Mouse (Mus musculus) heart, adult 2 months (tissue): ENCODE results near the gene Cnpy4.

Experiments
- CTCF ChIP-seq: fragments of 200-600 bp; IDR thresholded peaks from 2 replicates; pipeline ENCODE4 v1.8.1; 2022; ENCODE audit warnings: antibody characterized with exemption, mild to moderate bottlenecking, moderate library complexity
- EP300 ChIP-seq: fragments of 200-500 bp; IDR thresholded peaks from 2 replicates; pipeline ENCODE4 v1.6.1; 2011; ENCODE audit warnings: low read depth, low read length, control low read depth; ENCODE audit not compliant: insufficient read depth

- 0 out of 2 replicates have a peak, but pooled peaks have one; percentile 51 for TF ChIP-seq EP300
- TF ChIP-seq CTCF, result peak; percentile 10; the same call in 1 of the 2 replicates
Observed at GRCm38 (mm10) chr5:138160842-138161665, 26.2 kb upstream of the Cnpy4 start, which contains the start of gene Cops6.
